Mouse (Mus musculus) liver, embryonic 15.5 days (tissue): ENCODE data around the gene Nr2e1. TPM values are rescaled to one million over a fixed set of nuclear protein-coding genes. Genes with fewer than 3 reads are reported as not detected.

Source experiments
- ATAC-seq: fragments of 200-750 bp; cut with Nextera tagmentation; 2 replicates; pipeline ENCODE4 v1.8.0; 2017; ENCODE audit warnings: moderate number of reproducible peaks, mild to moderate bottlenecking, moderate library complexity; ENCODE audit not compliant: insufficient read depth
- H3K27ac ChIP-seq: fragments of 300-500 bp; sonication (generic); replicated peaks from 2 replicates; pipeline ENCODE4 v1.5.1; 2015; ENCODE audit warnings: mild to moderate bottlenecking, inconsistent platforms
- H3K27me3 ChIP-seq: fragments of 300-500 bp; sonication (generic); 2 replicates; pipeline ENCODE4 v1.6.1; 2015; ENCODE audit warnings: mild to moderate bottlenecking, inconsistent platforms
- H3K36me3 ChIP-seq: fragments of 300-500 bp; sonication (generic); replicated peaks from 2 replicates; pipeline ENCODE4 v1.6.1; 2015; ENCODE audit warnings: moderate library complexity, mild to moderate bottlenecking, inconsistent platforms
- H3K4me1 ChIP-seq: fragments of 300-500 bp; sonication (generic); replicated peaks from 2 replicates; pipeline ENCODE4 v1.6.1; 2015; ENCODE audit warnings: inconsistent platforms
- H3K4me2 ChIP-seq: fragments of 300-500 bp; sonication (generic); 2 replicates; pipeline ENCODE4 v1.6.1; 2015; ENCODE audit warnings: moderate library complexity, mild to moderate bottlenecking, inconsistent platforms
- H3K4me3 ChIP-seq: fragments of 300-500 bp; sonication (generic); replicated peaks from 2 replicates; pipeline ENCODE4 v1.5.1; 2015; ENCODE audit warnings: mild to moderate bottlenecking, inconsistent platforms
- H3K9ac ChIP-seq: fragments of 300-500 bp; sonication (generic); 2 replicates; pipeline ENCODE4 v1.6.1; 2015; ENCODE audit warnings: moderate library complexity, mild to moderate bottlenecking, inconsistent platforms
- H3K9me3 ChIP-seq: fragments of 300-500 bp; sonication (generic); replicated peaks from 2 replicates; pipeline ENCODE4 v1.6.1; 2016; ENCODE audit warnings: inconsistent platforms
- WGBS: fragments of 180-500 bp; shearing (Covaris S2); methylation state at CpG from one replicate; pipeline ENCODE4 v1.1.7; 2015; ENCODE audit warnings: mixed read lengths; ENCODE audit not compliant: insufficient replicate concordance; 5-methylcytosine and 5-hydroxymethylcytosine counted together
- polyA plus RNA-seq: library from polyadenylated mRNA; unstranded; fragments of >200 nt; fragmentation: Nextera tagmentation; extraction: Ambion mirVana; gene quantifications from 2 replicates; pipeline ENCODE4 v1.2.1, GENCODE M21; 2015

The Nr2e1 gene
- polyA plus RNA-seq, 1 experiment from 2014 or later: not detected

DNA sequence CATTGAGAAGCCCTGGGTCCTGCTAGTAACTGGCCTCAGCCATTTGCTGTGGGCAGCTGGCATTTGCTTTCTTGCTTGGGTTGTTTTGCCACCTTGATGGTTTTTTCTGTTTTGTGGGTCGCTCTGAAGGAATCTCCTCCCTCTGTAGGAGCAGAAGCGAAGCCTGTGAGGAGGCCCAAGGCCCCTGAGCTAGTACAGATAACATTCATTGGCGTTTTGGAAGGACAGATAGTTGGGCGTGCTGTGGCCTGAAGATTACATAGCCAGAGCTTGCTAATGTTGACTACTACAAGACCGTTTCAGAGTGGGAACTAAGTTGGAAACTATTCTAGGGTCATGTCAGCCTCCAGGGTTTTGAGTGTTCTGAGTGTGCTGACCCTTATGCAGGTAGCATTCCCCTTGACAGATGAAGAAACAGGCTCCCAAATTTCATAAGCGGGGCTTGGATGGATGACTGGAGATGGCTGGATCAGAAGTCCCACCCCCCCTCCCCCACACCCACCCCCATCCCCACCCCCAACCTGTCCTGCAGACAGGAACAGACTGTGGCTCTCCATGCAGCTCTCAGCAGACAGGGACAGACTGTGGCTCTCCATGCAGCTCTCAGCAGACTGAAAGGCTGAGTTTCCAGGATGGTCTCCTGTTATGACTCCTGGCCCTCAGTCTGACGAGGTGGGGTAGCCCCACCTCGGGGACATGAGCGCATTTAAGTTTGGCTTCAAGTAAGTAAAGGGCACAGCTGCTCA, 45.7 kb downstream of the Nr2e1 start:
- H3K4me2 ChIP-seq: peak overlapping the region; percentile 78
- peak overlapping the region; percentile 58 for H3K9ac ChIP-seq
- WGBS: 26% methylated on average over 9 of the region's 9 CpGs

DNA sequence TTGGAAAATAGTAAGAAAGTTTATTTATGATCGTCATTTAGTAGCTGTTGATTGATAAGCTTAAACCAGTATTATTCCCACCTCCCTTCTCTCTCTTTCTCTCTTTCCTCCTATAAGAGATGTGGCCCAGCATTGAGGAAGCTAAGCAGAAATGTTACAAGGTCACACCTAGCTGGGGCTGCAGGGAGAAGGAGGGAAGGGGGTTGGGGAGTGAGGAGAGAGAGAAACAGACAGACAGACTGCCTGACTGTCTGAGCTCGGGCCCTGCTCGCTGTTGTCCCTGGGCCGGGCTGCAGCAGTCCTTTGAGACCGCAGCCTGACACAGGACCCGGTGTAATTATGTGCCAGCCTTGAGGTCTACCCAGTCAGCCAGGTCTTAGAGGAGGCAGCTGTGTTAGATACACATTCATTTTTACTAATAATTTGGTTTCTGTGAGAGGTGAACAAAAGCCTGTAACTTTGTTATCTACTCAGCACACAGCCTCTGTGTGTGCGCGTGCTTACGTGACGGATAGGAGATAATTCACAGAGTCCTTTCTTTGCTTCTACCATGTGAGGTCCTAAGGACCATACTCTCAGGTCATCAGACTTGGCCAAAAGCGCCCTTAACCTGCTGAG, 49.5 kb downstream of the Nr2e1 start:
- H3K4me3 ChIP-seq: peak overlapping the region; percentile 26
- H3K9me3 ChIP-seq: no peaks in the 10 kb centered on the region
- 22% methylated on average over 11 of the region's 11 CpGs for WGBS
- peaks cover 71% of the 10 kb centered on the region for H3K36me3 ChIP-seq
- peaks cover 85% of the 10 kb centered on the region for H3K4me1 ChIP-seq
- peak overlapping the region; percentile 96 for H3K27ac ChIP-seq
- no peaks in the 10 kb centered on the region for H3K27me3 ChIP-seq
- H3K9ac ChIP-seq: peak overlapping the region; percentile 49; the same call in 1 of the 2 replicates
- ATAC-seq: peak; percentile 79
- peak overlapping the region; percentile 70 for H3K4me2 ChIP-seq

More for the DNA sequence above, 45.7 kb downstream of the Nr2e1 start:
- Histone ChIP-seq H3K36me3 (peaks cover 43% of the 10 kb centered on the region), H3K4me3 (peak overlapping the region; percentile 36), H3K9me3 (no peaks in the 10 kb centered on the region), H3K27me3 (no peaks in the 10 kb centered on the region), H3K4me1 (peaks cover 76% of the 10 kb centered on the region), H3K27ac (peak overlapping the region; percentile 96)
- peak; percentile 92 for ATAC-seq

DNA sequence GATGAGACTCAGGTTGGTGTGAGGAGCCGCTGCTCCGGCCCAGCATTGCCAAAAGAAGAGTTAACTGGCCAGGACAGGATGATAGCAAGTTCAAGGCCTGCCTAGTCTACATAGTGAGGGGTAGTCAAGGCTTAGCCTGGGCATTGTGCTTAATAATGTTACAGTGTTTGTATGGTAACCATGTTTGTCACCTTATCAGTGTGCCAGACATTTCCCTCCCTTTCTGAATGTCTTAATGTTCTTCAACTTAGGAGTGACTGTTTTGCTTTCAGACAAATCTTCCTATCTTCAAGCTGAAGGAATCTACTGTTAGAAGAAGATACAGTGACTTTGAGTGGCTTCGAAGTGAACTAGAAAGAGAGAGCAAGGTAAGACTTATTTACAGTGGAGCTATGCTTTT, 57.8 kb downstream of the Nr2e1 start:
- WGBS: 43% methylated on average over 3 of the region's 3 CpGs
- Histone ChIP-seq H3K4me2 (peak overlapping the region; percentile 11), H3K27me3 (no peaks in the 10 kb centered on the region), H3K4me1 (peaks cover 85% of the 10 kb centered on the region), H3K9ac (no peak overlapping the region), H3K4me3 (no peak overlapping the region), H3K27ac (peak overlapping the region; percentile 83), H3K36me3 (peaks cover 61% of the 10 kb centered on the region), H3K9me3 (no peaks in the 10 kb centered on the region)
- ATAC-seq: peak; percentile 73

DNA sequence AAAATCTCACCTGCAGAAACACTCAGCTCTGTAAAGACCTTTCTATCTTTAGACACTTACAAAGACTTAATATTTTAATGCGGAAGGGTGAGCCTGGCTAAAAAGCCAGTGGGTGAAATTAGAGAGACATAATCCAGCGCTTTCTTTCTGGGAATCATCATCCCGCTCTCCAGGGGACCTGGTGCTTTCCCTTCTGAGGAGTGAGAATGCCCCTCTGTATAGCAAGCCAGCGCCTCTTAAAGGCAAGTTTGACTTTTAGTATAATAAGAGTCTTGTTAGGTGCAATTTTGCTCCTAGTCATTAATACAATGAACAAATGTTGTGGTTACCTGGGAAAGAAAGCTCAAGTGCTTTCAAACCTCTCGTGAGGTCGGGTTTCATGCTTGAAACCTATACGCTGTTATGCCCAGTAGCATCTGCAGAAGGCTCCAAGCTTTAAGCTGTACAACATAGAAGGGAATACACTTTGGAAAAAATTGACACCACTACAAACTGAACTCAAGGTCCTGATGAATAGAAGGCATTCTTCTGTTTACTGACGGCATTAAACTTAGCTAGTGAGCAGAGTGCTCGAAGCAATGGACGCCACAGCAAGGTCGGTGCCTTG, 59.8 kb downstream of the Nr2e1 start:
- Histone ChIP-seq H3K4me1 (peaks cover 90% of the 10 kb centered on the region), H3K9ac (no peak overlapping the region), H3K27ac (0 out of 2 replicates have a peak overlapping the region, but pooled peaks have one; percentile 15)

DNA sequence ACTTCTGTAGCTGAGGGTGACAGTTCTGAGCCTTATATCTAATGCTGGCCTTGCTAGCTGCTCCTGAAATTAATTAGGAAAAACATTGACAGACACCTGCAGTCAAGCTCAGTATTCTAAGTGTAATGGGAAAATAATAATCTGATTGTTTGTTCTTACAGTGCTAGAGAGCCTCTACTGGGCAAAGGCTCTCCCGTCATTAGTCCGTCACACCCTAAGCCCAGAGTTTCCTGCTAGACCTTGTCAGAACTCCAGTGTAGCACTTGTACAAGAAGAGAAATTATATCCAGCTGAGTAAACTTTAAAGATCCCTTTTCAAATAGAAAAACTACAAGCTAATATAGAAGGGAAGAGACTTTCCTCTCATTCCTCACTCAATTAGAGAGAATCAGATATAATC, 60.5 kb downstream of the Nr2e1 start:
- peak overlapping the region; percentile 24; the same call in 1 of the 2 replicates for H3K27ac ChIP-seq
- H3K4me2 ChIP-seq: no peak overlapping the region
- H3K36me3 ChIP-seq: peaks cover 37% of the 10 kb centered on the region
- H3K9ac ChIP-seq: no peak overlapping the region
- H3K4me3 ChIP-seq: no peak overlapping the region
- ATAC-seq: no peak
- H3K4me1 ChIP-seq: peaks cover 89% of the 10 kb centered on the region
- no peaks in the 10 kb centered on the region for H3K27me3 ChIP-seq
- H3K9me3 ChIP-seq: no peaks in the 10 kb centered on the region
- WGBS: 65% methylated on average over 2 of the region's 2 CpGs

More for the DNA sequence above, 59.8 kb downstream of the Nr2e1 start:
- 88% methylated on average over 11 of the region's 11 CpGs for WGBS
- H3K36me3 ChIP-seq: peaks cover 44% of the 10 kb centered on the region
- no peaks in the 10 kb centered on the region for H3K9me3 ChIP-seq
- no peaks in the 10 kb centered on the region for H3K27me3 ChIP-seq
- no peak for ATAC-seq
- H3K4me2 ChIP-seq: no peak overlapping the region
- H3K4me3 ChIP-seq: no peak overlapping the region

DNA sequence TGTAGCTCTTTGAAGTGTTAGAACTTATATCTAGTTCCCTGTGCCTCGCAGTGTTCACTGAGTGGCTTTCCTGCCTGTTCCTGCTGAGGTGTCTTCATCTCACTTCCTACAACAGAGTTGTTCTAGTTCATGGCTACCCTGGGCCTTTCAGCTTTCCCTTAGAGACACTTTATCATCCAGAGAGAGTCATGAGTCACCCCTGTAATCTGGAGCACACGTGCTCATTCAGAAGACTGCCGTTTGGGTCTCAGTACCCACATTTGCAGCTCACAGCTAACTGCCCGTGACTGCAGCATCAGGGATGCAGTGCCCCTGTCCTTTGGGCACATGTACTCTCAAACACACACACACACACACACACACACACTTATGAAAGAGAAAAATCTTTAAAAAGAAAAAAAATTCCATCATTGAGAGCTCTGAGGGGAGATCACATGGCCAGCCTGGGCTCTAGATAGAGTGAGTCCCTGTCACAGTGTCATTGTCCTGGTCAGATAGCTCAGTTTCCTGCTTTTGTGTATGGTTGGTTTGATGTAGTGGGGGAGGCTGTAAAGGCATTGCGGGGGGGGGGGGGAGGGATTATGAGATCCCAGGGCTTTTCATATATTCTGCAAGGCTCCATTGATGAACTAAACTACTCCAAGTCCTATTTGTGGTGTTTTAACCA, 62.0 kb downstream of the Nr2e1 start:
- Histone ChIP-seq H3K4me2 (0 out of 2 replicates have a peak overlapping the region, but pooled peaks have one; percentile 17), H3K9me3 (no peaks in the 10 kb centered on the region), H3K27ac (peak overlapping the region; percentile 81), H3K27me3 (no peaks in the 10 kb centered on the region), H3K4me1 (peaks cover 89% of the 10 kb centered on the region), H3K36me3 (peaks cover 30% of the 10 kb centered on the region), H3K4me3 (no peak overlapping the region), H3K9ac (no peak overlapping the region)
- WGBS: 31% methylated on average over 5 of the region's 5 CpGs
- ATAC-seq: peak; percentile 66

DNA sequence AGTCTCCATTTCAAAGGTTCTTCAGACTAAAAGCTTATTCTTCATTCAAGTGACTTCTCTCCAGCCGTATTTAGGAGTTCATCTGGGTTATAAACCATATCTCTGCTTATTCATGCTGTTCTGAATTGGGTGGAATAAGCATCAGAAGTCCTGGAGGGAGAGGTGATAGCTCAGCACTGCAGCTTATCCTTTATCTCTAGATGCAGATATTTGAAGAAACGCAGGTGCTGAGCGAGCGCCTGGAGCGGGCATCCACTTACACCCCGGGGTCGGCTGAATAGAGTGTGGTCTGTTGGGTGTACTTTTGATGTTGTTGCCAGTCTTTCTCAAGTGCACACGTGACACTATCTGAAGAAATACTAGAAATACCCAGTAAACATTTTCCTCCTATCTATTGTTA, 65.1 kb downstream of the Nr2e1 start:
- peak overlapping the region; percentile 82 for H3K27ac ChIP-seq
- no peak overlapping the region for H3K9ac ChIP-seq
- no peak overlapping the region for H3K4me3 ChIP-seq
- no peaks in the 10 kb centered on the region for H3K9me3 ChIP-seq
- peak overlapping the region; percentile 42 for H3K4me2 ChIP-seq
- no peaks in the 10 kb centered on the region for H3K27me3 ChIP-seq
- WGBS: 22% methylated on average over 8 of the region's 8 CpGs
- ATAC-seq: peak; percentile 74
- H3K4me1 ChIP-seq: peaks cover 90% of the 10 kb centered on the region
- H3K36me3 ChIP-seq: peaks cover 16% of the 10 kb centered on the region; the same call in 1 of the 2 replicates

DNA sequence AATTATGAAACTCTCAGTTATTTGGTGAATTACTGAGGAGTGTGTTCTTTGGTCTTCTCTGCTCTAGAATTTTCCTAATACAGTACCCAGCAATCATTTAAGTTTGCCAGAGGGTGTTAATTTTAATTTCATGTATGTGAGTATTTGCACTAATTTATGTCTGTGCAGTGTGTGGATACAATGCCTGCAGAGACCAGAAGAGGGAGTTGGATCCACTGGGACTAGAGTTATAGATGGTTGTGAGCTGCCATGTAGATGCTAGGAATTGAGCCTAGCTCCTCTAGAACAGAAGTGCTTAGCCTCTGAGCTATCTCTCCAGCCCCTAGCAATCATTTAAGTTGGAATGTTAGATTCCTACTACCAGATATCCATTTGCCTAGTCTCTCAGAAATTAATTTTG, 69.3 kb downstream of the Nr2e1 start:
- Histone ChIP-seq H3K36me3 (peaks cover 27% of the 10 kb centered on the region), H3K27me3 (no peaks in the 10 kb centered on the region), H3K9ac (no peak overlapping the region), H3K4me2 (no peak overlapping the region), H3K4me1 (peaks cover 90% of the 10 kb centered on the region), H3K9me3 (no peaks in the 10 kb centered on the region), H3K4me3 (no peak overlapping the region), H3K27ac (0 out of 2 replicates have a peak overlapping the region, but pooled peaks have one; percentile 1)
- no peak for ATAC-seq

Other genes with a start within 250 kb of the Nr2e1 start
- gene Afg1l, start 105.1 kb downstream of the Nr2e1 start, polyA plus RNA-seq: 2.3 and 2.7 TPM in 2 replicates
- 251 and 260 TPM in 2 replicates for gene Snx3, start 81.6 kb downstream of the Nr2e1 start, polyA plus RNA-seq
- gene Ostm1, start 190 bp upstream of the Nr2e1 start, polyA plus RNA-seq: 12.0 and 12.2 TPM in 2 replicates
- 9.5 and 9.7 TPM in 2 replicates for gene Sec63, start 177.9 kb upstream of the Nr2e1 start, polyA plus RNA-seq